Mouse (Mus musculus) fibroblast of lung, adult 2 months (primary cell): ENCODE results near the gene Cep128.

Experiments
- DNase-seq: peaks from one replicate; pipeline ENCODE4 v3.0.0-alpha.2; 2011; ENCODE audit warnings: low read depth

The Cep128 gene

DNA sequence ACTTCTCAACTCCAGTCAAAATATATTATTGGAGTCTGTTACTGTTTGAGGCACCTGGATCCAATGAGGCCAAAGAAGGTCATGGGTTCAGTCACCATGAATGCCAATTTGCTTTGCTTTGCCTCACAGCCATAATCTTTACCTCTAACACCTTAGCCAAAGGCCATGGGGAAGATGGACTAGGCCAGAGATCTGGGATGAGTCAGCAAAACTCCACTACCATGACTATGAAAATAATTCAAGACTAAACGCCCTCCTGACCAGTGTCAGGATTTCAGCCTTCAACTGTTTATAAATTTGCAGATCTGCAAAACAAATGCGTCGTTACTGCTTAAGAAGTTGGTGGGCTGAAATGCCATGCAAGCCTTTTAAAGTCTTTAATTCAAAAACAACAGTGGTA lies 76.5 kb downstream of the Cep128 start:
- no peak for DNase-seq

GRCm38 (mm10) chr12:91305769-91306168 lies 78.4 kb downstream of the Cep128 start:
- peak; percentile 83 for DNase-seq

- DNase-seq = no peak
Measured at GRCm38 (mm10) chr12:91305038-91305437, 79.2 kb downstream of the Cep128 start.

- no peak for DNase-seq
Measured at GRCm38 (mm10) chr12:91298700-91299099, 85.5 kb downstream of the Cep128 start.

DNA sequence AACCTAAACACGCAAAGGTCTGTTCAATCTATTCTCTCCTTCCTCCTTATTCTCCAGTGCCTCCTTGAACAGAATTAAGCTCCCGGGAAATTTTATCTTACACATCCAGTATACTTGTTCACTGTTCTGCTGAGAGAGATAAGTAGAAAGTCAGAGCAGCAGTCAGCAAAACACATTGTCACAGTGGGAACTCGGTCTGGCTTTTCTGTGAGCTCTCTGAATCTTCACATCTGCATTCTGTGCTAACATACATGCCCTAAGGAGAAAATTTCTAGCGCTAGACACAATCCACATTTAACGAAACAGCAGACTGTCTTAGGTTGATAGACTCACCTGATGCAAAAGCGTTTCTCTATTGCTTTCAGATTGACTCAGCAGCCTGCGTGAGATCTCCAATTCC lies 88.3 kb downstream of the Cep128 start:
- DNase-seq = no peak

- no peak for DNase-seq
Measured at GRCm38 (mm10) chr12:91295436-91295835, 88.8 kb downstream of the Cep128 start.

DNA sequence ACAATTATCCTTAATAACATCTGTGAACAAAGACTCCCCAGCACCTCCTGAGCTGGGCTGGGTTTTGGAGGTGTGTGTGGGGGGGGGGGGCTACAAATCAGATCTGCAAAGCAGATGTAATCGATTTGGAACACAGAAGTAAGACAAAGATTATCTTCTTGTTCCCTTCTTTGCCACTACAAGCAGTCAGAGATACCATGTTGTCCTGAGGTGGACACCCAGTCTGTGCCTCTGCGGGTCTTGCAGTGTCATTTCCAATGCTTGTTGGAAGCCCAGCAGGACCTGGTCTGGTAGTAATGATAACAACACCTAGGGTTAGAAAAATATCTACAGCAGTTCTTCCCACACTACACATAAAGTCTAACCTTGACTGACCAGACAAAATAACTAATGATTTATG lies 110.3 kb downstream of the Cep128 start:
- DNase-seq = no peak

- DNase-seq = no peak
Measured at GRCm38 (mm10) chr12:91269634-91270033, 114.6 kb downstream of the Cep128 start.

DNA sequence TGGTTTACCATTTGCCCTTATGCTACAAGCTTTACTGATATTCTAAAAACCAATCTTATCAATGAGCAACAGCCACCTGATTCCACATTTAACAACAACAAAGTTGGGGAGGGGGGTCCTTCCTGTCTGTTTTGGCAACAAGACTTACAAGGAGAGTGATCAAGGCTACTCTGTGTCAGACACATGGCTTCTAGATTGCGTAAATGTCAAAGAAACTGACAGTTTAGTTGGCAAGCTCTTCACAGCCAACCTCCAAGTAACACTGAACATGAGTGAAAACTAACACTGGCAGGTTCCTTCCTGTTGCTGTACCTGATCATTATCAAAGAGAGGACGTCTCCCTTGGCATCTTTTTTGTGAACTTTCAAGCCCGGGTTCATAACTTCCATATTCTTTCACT lies 115.2 kb downstream of the Cep128 start:
- DNase-seq = peak; percentile 51

DNA sequence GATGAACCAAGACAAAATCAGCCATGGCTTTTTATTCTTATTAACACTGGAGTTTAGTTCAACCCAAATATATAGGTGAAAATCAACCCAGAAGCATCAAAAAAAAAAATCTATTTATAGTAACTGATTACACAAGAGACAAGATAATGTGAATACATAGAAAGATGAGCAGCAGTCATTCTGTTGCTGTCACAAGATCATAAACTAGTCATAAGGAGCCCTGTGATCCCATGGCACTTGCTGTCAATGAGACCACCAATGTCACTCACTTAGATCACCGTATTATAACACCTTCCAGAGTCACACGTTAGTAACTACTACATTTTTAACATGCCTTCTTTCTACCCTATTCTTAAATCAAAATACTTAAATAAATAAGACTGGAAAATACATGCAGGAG lies 118.2 kb downstream of the Cep128 start:
- DNase-seq = no peak

GRCm38 (mm10) chr12:91265462-91265861 lies 118.7 kb downstream of the Cep128 start:
- DNase-seq = no peak

GRCm38 (mm10) chr12:91264828-91265355 lies 119.3 kb downstream of the Cep128 start:
- no peak for DNase-seq

GRCm38 (mm10) chr12:91263705-91264104 lies 120.5 kb downstream of the Cep128 start:
- no peak for DNase-seq

DNA sequence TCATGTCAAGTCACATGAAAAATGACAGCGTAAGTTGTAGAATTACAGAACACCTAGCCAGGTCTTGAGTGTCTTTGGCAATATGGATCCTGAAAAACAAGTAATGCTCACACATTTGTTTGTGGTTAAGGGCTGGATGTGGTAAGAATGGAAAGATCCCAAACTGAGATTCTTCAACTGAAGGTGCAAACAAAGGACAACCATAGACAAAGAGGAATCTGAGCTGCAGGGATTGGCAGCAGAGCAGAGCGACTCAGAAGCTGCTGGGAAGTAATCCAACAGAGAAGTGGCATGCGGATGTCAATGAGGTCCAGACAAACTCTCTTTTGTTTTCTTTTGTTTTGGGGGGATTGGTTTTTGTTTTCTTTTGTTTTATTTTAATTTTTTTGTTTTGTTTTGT lies 121.4 kb downstream of the Cep128 start:
- peak; percentile 23 for DNase-seq

- DNase-seq = no peak
Measured at GRCm38 (mm10) chr12:91256334-91256733, 127.9 kb downstream of the Cep128 start.

- no peak for DNase-seq
Measured at GRCm38 (mm10) chr12:91254831-91255230, 129.4 kb downstream of the Cep128 start.

DNA sequence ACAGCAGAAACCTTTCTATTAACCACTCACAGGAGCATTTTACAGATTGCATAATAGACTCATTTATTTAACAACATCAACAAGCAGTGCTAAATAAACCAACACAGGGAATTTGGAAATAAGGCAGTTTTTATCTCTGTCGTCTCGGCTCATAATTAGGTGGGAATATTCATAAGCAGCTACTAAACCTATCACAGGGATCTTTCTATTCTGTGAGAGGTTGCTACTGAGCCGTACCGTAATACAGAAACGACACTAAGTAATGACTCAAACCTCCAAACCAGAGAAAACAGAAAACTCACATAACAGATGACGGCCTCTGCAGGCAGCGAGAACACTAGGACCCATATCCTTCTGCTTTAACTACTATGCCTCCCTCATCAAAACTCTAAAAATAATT lies 163.6 kb downstream of the Cep128 start:
- DNase-seq = no peak

- no peak for DNase-seq
Measured at GRCm38 (mm10) chr12:91205550-91205949, 178.7 kb downstream of the Cep128 start.

GRCm38 (mm10) chr12:91204330-91204729 lies 179.9 kb downstream of the Cep128 start:
- DNase-seq = no peak

GRCm38 (mm10) chr12:91202496-91202895 lies 181.7 kb downstream of the Cep128 start:
- DNase-seq = no peak

GRCm38 (mm10) chr12:91189111-91189510 lies 195.1 kb downstream of the Cep128 start:
- no peak for DNase-seq

GRCm38 (mm10) chr12:91185564-91185963 lies 198.6 kb downstream of the Cep128 start:
- no peak for DNase-seq

DNA sequence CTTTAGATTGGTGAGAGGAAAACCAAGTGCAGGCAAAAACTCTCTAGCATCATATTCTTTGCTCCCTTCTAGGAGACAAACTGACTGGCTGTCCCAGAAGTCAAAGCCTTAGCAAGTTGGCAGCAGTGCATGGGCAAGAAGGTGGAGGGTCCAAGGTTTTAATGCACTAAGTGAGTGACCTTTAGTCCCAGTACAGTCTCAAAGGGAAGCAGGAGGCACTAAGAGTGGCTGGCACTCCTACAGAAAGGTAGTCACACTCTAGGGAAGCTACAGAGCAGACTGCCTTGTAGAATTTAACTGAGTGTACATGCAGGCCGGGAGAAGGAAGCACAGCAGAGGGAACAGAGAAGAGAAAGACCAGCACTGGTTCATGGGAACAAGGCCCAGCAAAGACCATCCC lies 199.6 kb downstream of the Cep128 start:
- no peak for DNase-seq

DNA sequence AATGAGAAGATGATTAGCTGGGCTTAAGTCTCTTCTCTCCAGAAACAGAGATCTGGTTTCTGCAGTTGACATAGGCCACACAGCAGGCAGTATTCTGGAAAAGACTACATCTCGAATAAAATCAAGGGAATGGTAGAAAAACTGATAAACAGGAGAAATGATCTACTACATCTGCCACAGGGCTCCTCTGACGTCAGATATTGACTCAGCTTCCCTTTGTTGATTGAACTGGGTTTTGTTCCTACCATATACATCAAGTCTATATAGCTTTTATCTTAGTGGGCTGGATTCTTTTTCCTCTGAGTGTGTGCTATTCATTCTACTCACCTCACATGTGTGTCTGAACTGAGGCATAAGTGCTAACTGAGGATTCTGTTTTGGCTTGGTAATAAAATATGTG lies 200.3 kb downstream of the Cep128 start:
- no peak for DNase-seq
